Mouse (Mus musculus): ENCODE measurements at regions not wholly inside any gene's neighbourhood (a gene's known extent, or its start where the extent isn't known, plus 50 kb on each side); places are given as distances from the start of the nearest gene placed in this dataset.

DNA sequence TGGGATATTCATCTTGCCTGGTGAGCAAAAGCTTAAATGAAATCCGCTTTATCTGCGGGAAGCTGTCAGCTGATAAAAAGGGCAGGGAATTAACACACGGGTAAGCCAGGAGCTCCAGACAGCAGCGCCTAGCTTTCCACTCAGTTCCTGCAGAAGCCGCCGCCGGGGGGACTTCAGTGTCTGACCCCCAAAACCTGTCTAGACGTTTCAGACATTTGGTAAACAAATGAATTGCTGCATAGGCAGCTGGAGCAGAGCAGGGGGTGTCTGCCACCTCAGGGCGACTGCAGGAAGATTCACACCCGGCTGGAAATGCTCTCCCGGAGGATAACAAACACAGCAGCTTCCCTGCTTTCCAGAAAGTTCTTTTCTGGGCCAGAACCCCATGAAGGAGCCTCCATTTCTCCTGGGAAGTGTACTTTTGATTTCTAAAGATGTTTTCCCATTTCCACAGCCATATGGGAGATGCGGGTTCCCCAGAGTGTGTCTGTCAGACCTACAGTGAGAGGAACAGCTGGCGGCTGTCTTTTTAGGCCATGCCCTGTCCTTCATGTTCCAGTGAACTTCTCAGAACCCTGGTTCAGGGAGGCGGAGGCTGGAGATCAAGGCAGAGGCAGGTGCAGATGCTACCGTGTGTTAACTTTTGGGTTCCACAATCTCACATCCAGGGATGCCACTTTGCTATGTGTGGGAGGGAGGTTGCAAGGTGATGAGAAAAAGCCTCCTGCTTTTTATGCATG is 58.7 kb upstream of the Pmepa1 start:
- DNase-seq (ENCODE audit: low read depth): no peak

DNA sequence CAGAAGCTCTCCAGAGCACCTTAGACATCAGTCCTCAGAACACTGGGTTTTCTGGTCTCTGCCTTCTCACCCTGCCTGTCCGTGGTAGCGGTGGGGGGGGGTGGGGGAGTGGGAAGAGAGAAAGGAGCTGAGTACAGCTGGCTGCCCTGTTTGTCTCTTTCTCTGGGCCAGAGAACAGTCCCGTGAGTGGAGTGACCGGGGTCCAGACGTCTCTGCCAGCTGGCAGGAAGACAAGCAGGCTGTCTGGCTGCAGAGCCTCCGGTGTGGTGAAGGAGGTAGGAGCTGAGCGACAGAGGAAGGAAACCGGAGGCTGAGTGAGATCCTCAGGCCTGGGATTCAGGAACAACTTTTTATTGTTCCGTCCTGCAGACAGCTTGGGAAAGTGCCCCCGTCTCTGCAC is 59.5 kb upstream of the Pmepa1 start:
- DNase-seq (ENCODE audit: low read depth): no peak

DNA sequence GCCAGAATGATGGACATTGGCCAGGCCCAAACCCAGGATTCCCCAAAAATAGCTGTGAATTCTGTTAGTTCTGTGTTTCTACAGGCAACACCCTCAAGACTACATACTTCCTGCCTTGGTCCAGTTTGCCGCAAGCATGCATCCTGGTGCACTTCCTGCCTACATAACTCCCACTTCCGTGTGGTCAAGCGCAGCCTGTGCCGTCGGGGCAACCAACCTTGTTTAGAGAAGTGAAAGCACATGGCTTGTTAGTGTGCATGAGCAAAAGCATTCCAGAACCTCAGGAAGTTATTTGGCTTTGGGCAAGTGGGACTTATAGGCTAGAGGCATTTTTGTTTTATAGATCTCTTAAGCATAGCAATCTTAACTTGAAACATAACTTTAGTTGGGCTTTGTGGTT is 61.3 kb upstream of the Pmepa1 start:
- DNase-seq (ENCODE audit: low read depth): no peak

DNA sequence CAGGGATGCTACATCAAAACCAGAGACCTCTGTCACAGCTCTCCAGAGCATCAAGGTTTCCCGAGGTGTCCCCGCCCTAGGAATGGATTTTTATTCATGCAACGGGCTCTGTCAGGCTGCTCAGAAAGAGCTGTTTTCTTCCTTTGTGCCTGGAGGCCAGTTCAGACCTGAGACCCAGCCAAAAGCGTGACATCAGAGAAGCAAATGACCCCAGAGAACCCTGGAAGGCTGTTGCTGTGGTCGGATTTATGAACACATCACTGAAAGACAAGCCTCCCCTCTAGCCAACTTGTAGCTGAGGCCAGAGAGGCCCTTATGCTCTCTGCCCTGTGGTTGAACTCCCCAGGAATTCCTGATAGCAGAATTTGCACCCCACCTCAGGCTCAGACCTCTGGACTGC is 62.3 kb upstream of the Pmepa1 start:
- no peak for DNase-seq (ENCODE audit: low read depth)

DNA sequence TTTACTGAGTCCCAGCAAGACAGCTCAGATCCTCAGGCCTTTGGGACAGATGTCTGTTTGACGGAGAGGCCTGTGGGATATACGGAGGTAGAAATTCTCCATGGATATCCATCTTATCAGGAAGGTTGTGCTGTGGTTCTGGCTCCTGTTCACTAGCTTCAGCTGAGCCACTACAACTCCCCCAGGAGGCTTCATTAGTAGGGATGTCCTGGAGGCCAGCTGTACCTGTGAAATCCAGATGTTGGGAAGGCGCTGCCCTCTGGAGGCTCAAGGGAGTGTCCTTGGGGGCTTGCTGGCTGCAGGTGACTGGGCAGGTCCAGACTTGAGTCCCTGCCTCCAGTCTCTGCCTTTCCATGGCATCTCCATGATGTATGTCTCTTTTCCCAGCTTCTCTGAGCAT is 62.9 kb upstream of the Pmepa1 start:
- no peak for DNase-seq (ENCODE audit: low read depth)

DNA sequence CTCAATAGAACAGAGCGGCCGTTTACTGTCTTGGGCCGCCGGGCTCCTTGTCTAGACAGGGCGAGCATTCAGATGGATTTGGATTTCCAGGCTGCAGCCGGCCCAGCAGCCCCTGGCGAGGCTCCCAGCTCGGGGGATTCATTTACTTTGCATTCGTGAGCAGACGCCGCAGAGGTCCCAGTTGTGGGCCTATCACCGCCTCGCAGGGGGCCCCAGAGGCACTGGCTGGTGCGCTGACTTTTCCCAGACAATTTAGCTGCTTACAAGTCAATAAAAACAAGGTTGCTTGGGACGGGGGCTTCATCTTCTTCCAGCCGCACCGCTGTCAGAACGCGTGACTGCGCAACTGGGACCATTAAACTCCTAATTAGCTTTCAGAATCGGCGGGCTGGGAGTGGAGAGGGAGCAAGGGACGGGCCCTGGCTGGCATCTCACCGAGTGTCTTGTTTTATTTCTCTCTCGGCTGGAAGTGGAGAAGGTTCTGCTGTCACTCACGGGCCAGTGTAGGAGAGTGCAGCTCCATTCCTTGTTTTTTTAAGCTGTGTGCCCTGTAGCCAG is 63.8 kb upstream of the Pmepa1 start:
- no peak for DNase-seq (ENCODE audit: low read depth)

DNA sequence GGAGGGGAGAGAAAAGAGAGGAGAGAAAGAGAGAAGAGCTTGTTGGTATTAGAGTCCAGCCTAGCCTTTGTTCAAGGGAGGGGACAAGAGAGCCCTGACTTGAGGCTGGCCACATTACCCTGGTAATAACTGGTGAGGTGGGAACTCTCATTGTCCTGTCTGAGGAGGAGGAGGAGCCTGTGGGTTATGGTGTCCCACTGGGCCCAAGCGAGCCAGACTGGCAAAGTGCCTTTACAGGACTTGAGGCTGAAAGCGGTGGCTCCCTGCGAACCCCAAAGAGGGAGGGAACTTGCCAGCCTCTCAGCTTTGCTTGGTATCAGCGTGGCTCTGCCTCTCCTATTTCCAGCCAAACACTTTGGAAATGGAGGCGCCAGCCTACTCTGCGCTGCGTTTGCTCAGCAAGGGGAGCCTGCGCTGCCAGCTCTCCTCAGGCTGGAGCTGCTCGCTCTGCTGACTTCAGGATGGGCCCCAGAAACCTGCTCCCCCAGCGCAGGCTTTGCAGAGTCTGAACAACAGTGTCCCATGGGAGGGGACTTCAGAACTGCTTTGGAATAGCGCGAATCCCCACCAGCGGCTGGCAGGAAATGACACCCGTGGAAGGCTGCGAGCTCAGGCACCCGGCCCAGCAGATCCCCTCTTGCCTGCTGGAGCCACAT is 66.4 kb upstream of the Pmepa1 start:
- no peak for DNase-seq (ENCODE audit: low read depth)

DNA sequence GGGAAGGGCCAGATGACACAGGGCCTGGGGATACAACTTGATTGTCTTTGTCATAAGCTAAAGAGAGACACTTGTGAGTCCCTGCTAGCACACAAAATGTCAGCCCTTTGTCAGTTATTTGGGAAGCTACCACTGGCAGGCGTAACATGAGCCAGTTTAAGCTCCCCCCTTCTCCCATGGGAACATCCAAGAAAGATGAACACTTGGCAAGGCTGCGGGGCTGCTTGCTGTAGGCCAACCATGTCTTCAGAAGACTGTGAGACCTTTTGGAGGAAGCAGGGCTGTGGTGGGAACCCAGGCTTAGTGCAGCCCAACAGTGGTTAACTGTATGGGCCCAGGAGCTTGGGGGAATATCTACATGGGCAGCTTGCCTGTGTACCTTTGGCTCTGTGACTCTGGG is 67.3 kb upstream of the Pmepa1 start:
- DNase-seq (ENCODE audit: low read depth): no peak

DNA sequence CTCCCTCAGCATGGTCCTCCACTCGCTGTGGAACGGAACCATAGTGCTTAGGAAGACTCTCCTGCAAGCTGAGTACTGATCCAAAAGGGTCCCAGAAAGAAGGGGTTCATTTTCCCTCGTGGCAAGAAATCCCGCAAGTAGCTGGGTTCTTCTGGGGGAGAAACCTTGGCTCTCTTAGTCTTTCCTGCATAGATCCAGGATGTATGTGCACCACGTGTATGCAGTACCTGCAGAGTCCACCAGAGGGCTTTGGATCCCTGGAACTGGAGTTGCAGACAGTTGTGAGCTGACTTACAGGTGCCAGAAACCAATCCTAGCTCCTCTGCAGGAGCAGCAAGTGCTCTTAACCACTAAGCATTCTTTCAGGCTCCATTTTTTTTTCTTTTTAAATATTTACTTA is 67.9 kb upstream of the Pmepa1 start:
- peak; percentile 59 for DNase-seq (ENCODE audit: low read depth)

DNA sequence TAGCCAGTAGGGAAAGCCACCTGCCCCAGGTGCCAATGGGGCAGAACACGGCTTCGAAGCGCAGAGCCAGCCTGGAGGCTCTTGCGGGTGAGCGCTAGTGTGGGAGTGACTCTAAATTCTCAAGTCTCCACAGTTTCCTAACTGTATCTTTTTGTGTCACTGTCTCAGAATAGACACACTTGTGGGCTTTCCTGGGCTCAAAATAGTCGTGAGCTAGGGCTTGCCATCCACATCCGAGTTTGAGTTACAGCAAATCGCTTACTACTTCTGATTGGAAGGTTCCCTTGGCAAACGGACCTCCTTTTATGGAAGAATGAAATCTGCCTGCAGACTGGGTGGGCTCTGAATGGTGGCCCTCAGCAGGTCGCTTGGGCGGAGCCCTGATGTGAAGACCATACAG is 71.0 kb upstream of the Pmepa1 start:
- no peak for DNase-seq (ENCODE audit: low read depth)

DNA sequence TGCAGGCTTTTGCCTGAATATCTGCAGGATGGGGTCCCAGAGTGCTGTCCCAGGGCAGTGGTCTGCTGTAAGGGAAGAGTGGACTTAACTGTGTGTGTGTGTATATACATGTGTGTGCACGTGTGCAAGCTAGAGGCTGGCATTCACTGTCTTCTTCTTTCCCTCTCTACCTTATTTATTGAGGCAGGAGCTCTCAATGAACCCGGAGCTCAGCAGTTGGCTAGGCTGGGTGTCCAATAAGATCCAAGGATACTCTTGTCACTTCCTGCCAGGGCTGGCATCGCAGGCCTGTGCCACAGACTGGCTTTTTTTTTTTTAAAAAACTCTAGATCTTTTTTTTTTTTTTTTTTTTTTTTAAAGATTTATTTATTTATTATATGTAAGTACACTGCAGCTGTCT is 72.4 kb upstream of the Pmepa1 start:
- peak; percentile 44 for DNase-seq (ENCODE audit: low read depth)

DNA sequence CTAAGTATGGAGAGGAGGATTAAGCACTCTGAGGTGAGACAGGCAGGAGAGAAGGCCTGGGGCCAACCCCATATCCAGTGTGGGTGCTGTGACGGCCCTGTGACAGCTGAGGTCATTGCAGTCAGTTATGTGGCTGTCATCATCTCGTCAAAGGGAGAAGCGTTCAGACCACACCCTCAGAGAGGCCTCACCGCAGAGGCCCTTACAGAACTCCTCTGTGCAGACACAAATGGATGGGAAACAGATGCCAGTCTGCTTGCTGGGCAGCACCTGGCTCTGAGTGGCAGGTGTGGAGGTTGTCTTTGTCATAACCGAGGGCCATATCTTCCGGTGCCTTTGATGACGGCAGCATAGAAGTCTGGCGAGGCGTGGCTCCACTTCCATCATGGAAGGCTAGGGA is 73.2 kb upstream of the Pmepa1 start:
- peak; percentile 87 for DNase-seq (ENCODE audit: low read depth)

DNA sequence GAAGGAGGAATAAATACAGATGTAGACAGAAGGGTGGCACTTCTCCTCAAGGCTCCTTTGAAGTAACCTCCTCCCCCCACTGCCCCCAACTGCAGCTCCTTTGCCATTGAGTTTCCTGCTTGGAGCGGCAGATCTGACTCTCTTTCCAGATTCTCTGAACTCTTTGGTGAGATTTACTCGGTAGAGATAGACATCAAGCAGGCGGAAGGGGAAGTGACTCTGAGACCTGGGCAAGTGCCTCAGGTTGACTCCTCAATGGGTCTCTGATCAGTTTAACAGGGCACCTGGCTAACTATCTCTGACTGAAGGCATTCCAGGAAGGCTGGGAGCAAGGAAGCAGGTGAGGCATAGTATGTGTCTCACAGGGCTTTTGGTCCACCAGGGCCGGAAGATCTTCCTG is 73.6 kb upstream of the Pmepa1 start:
- DNase-seq (ENCODE audit: low read depth): no peak

DNA sequence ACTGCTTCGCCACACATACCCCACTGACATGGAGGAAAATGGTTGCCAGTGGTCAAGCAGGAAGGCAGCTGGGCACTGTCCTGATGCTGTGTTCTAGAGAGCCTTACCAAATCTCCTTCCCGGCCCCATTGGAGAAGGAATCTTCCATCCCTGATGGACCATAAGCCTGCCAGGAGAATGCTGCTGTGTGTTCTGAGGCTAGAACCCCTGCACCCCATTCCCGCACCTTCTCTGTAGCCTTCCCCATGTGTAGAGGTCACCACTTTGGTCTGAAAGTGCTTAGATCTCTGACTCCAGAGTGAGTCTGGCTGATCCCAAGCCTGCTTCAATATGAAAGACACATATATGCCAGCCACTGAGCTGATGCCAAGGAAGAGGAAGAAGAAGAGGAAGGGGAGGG is 74.1 kb upstream of the Pmepa1 start:
- peak; percentile 35 for DNase-seq (ENCODE audit: low read depth)

DNA sequence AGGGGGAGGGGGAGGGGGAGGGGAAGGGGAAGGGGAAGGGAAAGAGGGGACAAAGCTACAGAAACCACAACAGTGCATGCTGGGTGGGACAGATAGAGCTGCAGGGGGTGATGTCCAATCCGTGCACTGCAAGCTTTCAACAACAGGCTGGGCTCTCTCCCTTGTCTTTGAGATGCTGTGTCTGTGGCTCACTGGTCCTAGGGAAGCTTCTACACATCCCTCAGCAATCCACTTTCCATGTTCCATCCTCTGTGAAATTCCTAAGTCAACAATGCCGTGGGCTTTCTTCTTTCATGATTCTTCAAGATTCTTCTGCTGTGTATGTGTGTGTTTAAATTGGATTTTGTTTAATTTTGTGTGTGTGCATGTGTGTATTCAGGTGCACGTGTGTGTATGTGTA is 74.5 kb upstream of the Pmepa1 start:
- DNase-seq (ENCODE audit: low read depth): peak; percentile 38

DNA sequence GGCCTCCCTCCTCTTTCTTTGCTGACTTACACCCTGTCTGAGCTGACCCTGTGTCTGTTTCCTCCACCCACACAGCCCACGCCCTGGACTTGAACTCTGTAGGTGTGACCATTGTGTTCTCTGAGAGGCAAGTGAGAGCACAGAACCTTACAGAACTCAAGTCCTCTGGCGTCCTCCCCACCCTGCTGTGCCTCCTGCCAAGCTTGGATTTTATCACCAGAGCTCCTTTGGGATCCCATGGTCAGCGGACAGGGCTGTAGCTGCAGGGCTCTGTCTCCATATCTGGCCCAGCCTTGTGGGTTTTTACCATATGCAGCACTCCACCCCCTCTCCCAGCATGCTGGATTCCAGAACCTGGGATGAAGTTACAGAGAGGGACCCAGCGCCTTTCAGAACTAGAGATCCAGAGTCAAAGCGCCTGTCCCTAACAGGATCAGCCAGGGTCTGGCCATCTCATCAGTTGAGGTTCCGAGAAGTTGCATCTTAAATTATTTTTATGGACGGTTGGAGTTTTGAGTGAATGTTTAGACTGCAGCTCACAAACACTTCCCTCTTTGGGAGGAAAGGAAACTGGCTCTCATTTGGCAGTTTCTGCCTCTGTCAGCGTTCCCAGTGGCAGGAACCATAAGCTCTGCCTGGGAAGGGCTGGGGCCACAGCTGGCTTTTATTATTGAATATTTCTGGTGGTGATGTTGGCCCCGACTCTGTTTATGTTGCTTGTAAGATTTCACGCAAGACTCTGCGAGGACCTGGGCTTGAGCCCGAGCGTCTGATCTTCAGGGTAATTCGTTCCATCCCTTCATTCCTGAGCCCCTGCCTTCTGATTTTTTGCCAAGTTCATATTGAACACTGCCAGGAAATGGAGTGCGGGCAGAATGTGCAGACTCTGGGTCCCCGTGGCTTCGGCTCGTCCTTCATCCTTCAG is 75.8 kb upstream of the Pmepa1 start:
- no peak for DNase-seq (ENCODE audit: low read depth)

DNA sequence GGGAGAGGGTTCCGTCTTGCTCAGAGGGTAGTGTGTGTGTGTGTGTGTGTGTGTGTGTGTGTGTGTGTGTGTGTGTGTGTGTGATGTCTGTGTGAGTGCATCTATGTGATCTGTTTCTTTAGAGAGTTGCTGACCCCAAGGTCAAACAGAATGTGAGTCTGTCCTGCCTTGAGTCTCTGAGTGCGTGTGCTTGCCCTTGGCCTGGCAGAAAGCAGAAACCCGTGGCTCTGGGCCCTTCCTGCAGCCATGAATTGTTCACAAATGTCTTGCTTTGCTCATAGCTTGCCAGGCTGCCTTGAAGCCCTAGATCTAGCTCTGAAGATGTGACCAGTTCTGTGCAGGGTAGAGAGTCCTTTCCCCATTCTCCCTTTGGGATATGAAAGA is 76.4 kb upstream of the Pmepa1 start:
- no peak for DNase-seq (ENCODE audit: low read depth)

DNA sequence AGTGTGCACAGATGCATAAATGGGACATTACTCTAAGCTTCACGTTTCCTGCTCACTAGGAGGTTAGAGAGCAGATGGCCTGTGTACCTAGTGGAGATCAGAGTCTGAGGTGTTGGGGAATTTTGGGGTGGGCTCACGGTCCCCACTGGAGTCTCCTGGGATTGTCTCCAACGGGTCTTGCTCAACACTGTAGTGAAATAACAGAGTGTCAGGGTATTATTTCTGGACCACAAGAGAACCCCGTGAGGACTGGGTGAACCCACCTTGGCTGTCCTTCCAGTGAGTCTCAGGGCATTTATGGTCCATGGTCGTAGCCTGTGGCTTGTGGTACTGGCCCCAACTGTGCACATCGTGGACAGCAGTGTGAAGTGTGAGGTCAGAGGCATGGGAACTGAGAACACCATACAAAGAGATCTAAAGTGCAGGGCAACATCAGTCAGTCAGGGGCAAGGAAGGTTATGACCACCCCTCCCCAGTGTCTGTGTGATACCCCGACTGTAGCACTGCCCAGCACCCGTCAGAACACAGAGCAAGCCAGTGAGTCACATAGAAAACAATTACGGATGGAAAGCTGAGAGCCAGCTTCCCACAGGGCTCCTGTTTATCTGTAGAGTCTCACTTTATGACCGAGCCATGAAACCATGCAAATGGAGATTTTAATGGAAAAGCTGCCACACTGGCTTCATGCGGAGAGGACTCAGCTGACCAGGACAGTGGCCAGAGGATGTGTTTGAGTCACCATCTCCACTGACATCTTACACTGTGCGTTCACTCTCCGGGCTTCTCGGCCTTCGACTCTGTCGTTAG is 77.3 kb upstream of the Pmepa1 start:
- no peak for DNase-seq (ENCODE audit: low read depth)

DNA sequence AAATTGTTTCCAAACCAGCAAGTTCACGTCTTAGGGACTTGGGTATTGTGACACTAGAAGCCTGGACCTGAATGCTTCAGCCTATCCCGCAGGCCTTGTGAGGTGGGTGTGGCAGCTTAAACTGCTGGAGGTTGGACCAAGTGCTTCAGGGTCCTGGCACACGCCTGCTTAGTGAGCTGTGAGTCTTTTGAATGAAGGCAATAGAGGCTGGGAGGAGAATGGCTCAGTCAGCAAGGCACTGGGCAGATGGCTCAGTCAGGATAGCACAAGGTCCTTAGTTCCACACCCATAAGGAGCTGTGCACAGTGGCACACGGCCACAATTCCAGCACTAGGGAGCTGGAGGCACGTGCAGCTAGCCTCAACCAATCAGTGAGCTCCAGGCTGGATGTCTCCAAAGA is 80.5 kb upstream of the Pmepa1 start:
- DNase-seq (ENCODE audit: low read depth): no peak

DNA sequence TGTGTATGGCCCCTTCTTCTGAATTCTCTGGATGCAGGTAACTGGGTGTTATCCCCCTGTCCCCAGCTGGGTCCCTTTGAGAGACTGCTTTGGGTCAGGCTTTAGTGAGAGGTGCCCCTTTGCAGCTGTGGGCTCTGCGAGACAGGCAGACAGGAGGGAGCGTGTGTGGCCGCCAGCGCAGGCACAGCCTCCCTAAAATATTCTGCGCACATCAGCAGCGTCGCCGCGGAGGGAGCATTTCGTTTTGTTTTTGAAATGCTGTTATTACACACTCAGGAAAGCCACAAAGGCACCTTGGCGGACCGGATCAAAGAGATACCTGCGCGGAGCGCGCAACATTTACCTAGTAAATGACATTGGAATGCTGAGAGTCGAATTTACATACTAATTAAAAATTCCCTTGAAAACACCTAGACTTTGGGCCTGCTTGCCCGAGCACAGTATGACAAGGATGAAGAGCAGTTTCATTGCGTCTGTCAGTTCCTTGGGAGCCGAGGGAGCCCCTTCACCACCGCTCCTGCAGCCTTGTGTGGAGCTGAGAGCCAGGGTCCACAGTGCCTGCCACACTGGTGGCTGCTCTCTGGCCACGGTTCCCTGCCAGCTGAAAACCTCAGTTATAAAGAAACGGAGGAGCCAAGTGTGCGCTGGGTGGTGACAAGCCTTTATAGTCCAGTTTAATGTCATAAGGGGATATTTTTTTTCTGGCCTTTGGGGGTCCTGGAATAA is 89.3 kb upstream of the Pmepa1 start:
- no peak for DNase-seq (ENCODE audit: low read depth)

DNA sequence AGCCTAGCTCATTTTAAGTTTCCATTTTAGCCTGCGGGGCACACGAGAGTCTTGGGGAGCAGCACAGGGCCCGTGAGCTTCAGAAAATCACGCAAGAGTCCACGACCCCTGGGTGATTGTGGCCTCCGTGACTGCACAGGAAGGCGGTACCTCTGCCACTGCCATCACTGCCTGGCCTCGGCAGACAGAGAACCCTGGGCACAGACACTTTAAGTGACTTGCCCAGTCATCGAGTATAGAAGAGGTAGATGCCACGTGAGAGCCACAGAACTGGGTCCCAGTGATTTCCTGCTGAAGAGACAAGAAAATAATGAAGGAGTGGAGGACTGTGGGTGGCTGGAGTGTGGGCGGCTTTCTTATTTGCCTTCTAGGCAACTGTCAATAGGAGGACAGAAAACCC is 90.4 kb upstream of the Pmepa1 start:
- DNase-seq (ENCODE audit: low read depth): no peak
